Mouse (Mus musculus): ENCODE measurements at regions not wholly inside any gene's neighbourhood (a gene's known extent, or its start where the extent isn't known, plus 50 kb on each side); places are given as distances from the start of the nearest gene placed in this dataset.

DNA sequence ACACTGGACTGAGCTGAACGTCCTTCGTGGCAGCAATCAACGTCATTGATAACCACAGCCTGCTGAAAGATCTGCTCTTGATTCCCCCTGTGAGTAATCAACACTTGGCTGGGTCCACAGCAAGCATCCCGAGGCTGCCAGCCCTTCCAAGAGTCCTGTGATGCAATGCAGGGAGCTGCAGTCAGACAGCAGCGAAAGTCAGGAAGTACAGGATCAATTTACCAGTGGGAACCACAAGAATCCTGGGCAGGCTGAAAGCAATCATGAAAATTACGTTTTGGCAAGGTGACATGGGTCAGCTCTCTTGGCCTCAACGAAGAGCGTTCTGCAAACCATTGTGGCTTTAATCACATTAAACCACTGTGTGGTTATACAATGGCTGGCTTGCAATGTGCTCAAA lies 95.8 kb upstream of the Slc1a3 start:
- no peak for TF ChIP-seq CTCF (conservative IDR thresholded peaks at IDR 0.05 in 1 of 2, IDR thresholded peaks at IDR 0.05 in 1 of 2; ENCODE audit: low read depth in 2 of 2, low read length in 2 of 2)
- TF ChIP-seq POLR2AphosphoS2 (IDR thresholded peaks at IDR 0.05; ENCODE audit: low read depth, low read length) = no peak
- no peak for TF ChIP-seq GABPA (IDR thresholded peaks at IDR 0.05; ENCODE audit: insufficient replicate concordance, low read depth, low read length)
- no peak for TF ChIP-seq POLR2A (IDR thresholded peaks at IDR 0.05; ENCODE audit: low read depth, low read length)
- TF ChIP-seq ELF1 (IDR thresholded peaks at IDR 0.05; ENCODE audit: low read depth, low read length) = no peak
- TF ChIP-seq MAX (IDR thresholded peaks at IDR 0.05; ENCODE audit: low read length) = no peak
- TF ChIP-seq NRF1 (IDR thresholded peaks at IDR 0.05; ENCODE audit: low read depth, low read length) = no peak
- no peak for TF ChIP-seq EP300 (IDR thresholded peaks at IDR 0.05; ENCODE audit: low read length)
- TF ChIP-seq USF1 (IDR thresholded peaks at IDR 0.05; ENCODE audit: low read depth, low read length) = no peak
- TF ChIP-seq ZKSCAN1 (IDR thresholded peaks at IDR 0.05; ENCODE audit: borderline replicate concordance, low read depth, low read length) = no peak
